Mouse (Mus musculus) c-Kit-negative CD71-positive TER-119-positive erythroid progenitor cells, embryonic 14.5 days (primary cell): ENCODE data around the gene Olfr221.

Experiments used
- DNase-seq: peaks from one replicate; pipeline ENCODE4 v3.0.0-alpha.2; 2013; ENCODE audit warnings: low read depth, low spot score

The Olfr221 gene

GRCm38 (mm10) chr14:52019590-52020340 is 22.5 kb downstream of the Olfr221 start:
- peak; percentile 73 for DNase-seq

- DNase-seq: no peak
These were observed 23.1 kb downstream of the Olfr221 start for GRCm38 (mm10) chr14:52019051-52019589.

DNA sequence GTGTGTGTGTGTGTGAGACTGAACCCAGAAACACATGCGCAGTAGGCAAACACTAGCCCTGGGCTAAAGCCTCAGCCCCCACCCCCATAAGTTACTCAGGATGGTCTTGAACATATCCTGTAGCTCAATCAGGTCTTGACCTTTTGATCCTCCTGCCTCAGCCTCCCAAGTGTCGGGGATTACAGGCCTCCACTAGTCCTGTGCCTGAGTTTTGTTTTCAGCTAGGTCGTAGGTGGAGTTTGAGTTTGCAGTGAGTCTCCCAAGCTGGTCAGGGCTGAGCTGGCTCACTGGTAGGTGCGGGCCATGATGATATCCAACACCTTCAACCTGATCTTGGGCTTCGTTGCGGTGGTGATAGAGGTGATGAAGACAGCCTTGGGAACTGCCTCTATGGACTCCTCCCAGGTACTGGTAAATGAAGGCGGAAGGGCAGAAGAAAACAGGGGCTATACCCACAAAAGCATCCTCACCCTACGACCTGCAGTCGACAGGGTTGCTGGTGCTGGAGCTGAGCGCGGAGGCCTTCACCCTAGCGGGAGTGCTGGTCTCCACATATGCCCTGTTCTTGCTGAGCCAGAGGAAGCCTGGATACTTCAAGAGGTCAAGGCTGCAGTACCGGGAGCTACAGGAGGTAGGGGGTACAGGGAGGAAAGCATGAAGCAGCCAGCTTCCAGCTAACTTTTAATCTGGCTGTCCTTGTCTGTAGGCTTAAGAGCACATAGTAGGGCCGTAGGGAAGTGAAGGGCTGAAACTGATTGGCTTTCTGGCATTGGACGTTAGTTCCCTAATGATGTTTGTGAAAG is 23.8 kb downstream of the Olfr221 start:
- DNase-seq: no peak

GRCm38 (mm10) chr14:52017662-52018061 is 24.6 kb downstream of the Olfr221 start:
- DNase-seq: no peak

DNA sequence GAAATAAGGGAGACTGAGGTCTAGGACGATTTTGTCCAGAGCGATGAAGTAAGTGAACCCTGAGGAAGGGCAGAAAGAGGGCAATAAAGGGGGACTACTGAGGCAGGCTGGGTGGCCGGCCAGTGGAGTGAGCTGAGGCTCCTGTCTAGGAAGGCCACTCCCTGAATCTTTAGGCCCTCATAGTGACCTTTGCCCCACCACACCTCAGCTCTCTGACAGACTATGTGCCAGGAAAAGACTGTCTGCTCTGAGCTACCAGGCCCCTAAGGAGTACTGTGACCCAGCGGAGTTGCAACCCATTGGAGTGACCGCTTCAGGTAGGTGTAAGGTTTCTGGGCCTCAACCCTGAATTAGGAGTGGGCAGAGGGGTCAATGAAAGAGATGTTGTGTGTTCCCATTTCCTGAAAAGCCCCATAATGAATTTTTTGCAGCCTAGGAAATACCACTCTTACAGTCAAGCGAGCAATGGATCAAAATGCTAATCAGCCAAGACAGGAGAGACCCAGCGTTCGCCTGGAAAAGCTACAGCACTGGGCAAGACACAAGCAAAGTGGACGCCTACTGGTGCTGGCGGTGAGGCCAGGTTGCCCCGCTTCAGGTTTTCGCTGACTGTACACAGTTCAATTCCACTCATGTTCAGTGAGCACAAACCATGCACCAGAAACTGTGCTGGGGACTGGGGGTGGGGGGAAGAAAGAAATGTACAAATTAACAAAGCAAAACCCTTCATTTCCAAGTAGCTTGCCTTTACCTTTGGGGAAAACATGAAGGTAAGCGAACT is 25.4 kb downstream of the Olfr221 start:
- DNase-seq: no peak

DNA sequence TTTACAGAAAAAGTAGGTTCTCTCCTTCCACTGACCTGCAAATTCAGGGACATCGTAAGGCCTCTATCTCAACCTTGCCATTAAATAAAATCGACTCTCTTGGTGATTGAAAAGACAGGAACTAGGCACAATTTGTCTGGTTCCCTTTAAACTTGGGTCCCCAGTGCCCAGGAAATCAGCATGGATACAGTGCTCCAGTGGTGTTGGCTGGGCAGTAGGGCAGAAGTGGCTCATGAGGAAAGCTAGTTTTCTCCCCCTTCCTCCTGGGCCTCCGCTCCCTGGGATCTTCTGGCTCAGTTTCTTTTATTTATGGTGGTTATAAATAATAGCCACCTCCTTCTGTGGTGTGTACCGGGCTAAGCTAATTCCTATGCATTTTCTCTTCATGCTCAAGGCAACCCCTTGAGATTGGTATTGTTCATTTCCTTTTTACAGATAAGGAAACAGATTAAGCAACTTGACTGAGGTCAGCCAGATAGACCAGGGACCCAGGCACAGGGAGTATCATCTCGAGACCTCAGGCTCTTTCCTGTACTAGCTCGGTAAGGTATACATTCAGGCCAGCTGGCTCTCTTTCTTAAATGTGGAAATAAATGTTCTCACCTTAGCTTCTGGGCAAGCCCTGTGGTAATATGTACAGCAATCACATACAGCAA is 26.7 kb downstream of the Olfr221 start, which contains the start of gene Tmem253:
Tmem253 (plus strand) TSS at position 214 of the 656 bp plus-strand sequence.
- DNase-seq: no peak

GRCm38 (mm10) chr14:52014761-52015311 is 27.4 kb downstream of the Olfr221 start:
- no peak for DNase-seq

GRCm38 (mm10) chr14:52014271-52014760 is 27.9 kb downstream of the Olfr221 start:
- DNase-seq: no peak

- no peak for DNase-seq
These were observed 28.5 kb downstream of the Olfr221 start for GRCm38 (mm10) chr14:52013771-52014219.

DNA sequence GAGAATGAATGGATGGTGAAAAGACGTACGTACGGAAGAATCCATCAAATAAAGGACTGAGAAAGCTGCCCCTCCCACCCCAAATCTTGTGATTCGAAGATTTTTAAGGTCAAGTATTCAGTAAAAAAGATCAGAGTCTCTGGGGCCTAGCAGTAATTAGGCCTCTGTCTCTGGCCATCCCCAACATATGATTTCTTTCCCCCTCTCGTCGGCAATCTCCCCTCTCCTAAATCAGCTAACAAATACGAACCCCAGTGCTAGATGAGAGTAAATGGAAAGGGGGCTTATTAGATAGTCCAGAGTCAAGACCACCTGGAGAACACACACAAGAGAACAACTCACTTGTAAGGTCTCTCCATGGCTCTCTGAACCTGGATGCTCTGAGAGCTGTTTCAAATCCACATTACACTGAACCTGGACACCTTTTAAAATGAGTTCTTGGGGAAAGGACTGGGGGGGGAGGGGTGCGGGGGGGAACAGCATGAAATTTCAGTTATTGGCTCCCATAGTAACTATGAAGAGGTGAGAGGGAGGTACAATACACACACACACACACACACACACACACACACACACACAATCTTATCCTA is 29.1 kb downstream of the Olfr221 start:
- no peak for DNase-seq

GRCm38 (mm10) chr14:52012553-52012952 is 29.7 kb downstream of the Olfr221 start:
- no peak for DNase-seq

GRCm38 (mm10) chr14:52012085-52012484 is 30.2 kb downstream of the Olfr221 start:
- no peak for DNase-seq

- DNase-seq: no peak
These were observed 30.6 kb downstream of the Olfr221 start for GRCm38 (mm10) chr14:52011683-52012082.

DNA sequence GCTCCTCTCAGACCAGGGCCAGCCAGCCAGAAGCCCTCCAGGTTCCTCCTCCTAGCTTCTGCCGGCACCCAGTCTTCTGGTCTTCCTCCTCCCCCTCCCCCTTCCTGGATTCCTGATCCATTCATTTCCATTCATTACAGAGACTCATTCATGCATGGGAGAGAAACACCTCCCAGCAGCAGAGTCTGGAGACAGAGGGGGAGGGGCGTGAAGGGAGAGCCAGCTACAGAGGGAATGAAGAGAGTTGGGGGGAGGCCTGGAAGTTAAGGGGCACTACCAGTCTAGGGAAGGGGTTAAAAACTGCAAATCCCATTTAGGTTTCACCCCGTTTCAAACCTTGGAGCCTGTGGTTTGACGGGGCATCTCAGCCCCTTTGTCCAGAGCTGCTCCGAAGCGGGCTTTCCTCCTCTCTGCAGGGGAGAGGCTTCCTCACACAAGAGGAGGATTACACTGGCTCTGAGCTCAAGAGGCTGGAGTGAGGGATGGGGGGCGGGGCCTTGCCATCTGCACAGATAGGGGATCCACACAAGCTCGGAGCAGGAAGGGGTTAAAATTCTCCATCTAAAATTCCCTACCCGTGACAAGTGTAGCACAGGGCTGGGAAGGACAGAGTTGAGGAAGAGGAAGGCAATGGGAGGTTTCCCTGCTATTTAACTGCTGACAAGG is 31.7 kb downstream of the Olfr221 start:
- no peak for DNase-seq

GRCm38 (mm10) chr14:52009841-52010240 is 32.4 kb downstream of the Olfr221 start:
- no peak for DNase-seq

- no peak for DNase-seq
These were observed 32.9 kb downstream of the Olfr221 start for GRCm38 (mm10) chr14:52009361-52009760.

DNA sequence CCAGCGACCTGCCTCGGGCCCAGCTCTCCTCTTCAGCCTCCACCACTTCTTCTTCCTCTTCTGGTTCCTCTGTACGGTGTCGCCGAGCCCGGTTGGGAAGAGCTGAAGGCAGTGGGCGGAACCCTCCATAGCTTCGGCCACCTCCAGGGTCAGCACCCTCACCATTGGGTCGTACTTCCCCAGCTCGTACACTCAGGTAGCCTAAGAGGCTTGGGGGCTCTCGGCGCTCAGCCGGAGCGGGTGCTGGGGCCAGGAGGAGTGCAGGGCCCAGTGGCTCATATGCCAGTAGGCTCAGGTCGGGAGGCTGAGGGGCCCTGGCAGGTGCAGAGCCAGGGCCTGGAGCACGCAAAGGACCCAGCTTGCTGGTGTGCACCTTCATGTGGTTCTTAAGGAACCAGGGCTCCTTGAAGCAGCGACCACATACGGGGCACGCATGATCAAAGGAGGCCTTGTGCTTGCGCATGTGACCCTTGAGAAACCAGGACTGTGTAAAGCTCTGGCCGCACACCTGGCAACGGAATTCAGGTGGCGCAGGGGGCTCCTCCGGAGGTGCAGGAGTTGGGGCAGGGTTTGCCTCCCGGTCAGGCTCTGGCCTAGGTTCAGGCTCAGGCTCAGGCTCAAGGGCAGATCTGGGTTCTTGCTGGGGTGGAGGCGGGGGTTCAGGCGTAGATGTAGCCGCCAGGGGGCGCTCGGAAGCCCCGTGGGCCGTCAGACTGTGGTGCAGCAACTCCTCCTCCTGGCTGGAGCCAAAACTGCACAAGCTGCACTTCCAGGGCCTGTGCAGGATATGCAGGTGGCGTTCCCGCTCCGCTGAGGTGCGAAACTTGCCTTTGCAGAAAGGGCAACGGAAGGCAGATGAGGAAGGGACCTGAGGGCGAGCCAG is 33.7 kb downstream of the Olfr221 start:
- peak; percentile 62 for DNase-seq

DNA sequence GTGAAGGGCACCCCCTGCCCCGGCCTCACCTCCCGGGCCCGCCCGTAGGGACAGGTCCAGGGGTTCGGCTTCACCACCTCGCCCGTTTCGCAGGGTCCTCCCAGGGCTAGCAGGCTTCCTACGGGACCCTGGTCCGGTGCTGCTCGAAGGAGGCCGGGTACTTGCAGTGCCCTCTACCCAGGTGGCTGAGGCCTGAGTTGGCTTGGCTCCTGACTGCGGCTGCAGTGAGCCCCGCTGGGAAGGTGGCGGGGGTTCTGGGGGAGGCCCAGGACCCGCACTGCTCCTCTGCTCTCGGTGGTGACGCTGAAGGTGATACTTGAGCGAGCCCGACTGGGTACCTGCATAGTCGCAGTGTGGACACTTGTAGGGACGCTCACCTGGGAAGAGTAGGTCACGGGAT is 35.5 kb downstream of the Olfr221 start:
- no peak for DNase-seq

- no peak for DNase-seq
These were observed 36.0 kb downstream of the Olfr221 start for GRCm38 (mm10) chr14:52006241-52006640.
